Mouse (Mus musculus) midbrain, embryonic 12.5 days (tissue): Measurements from ENCODE around the gene Epc2. TPM values are rescaled to one million over a fixed set of nuclear protein-coding genes. Genes with fewer than 3 reads are reported as not detected.

ENCODE experiments used
- ATAC-seq: fragments of 200-750 bp; cut with Nextera tagmentation; 2 replicates; pipeline ENCODE4 v1.8.0; 2017; ENCODE audit warnings: low read depth, moderate TSS enrichment, moderate library complexity; ENCODE audit not compliant: low FRiP score
- H3K27ac ChIP-seq: fragments of 300-500 bp; sonication (generic); replicated peaks from 2 replicates; pipeline ENCODE4 v1.5.1; 2016; ENCODE audit warnings: mild to moderate bottlenecking
- H3K27me3 ChIP-seq: fragments of 300-500 bp; sonication (generic); 2 replicates; pipeline ENCODE4 v1.6.1; 2016; ENCODE audit warnings: mild to moderate bottlenecking
- H3K36me3 ChIP-seq: fragments of 300-500 bp; sonication (generic); 2 replicates; pipeline ENCODE4 v1.6.1; 2016
- H3K4me1 ChIP-seq: fragments of 300-500 bp; sonication (generic); 2 replicates; pipeline ENCODE4 v1.6.1; 2016
- H3K4me2 ChIP-seq: fragments of 300-500 bp; sonication (generic); replicated peaks from 2 replicates; pipeline ENCODE4 v1.6.1; 2016; ENCODE audit warnings: mild to moderate bottlenecking, moderate library complexity
- H3K4me3 ChIP-seq: fragments of 300-500 bp; sonication (generic); 2 replicates; pipeline ENCODE4 v1.5.1; 2016; ENCODE audit warnings: mild to moderate bottlenecking
- H3K9ac ChIP-seq: fragments of 300-500 bp; sonication (generic); replicated peaks from 2 replicates; pipeline ENCODE4 v1.6.1; 2016; ENCODE audit warnings: mild to moderate bottlenecking, moderate library complexity
- H3K9me3 ChIP-seq: fragments of 300-500 bp; sonication (generic); 2 replicates; pipeline ENCODE4 v1.6.1; 2016; ENCODE audit warnings: mild to moderate bottlenecking
- WGBS: fragments of 180-500 bp; shearing (Covaris S2); methylation state at CpG from one replicate; pipeline ENCODE4 v1.1.7; 2016; 5-methylcytosine and 5-hydroxymethylcytosine counted together
- polyA plus RNA-seq: library from polyadenylated mRNA; unstranded; fragments of >200 nt; fragmentation: Nextera tagmentation; extraction: Ambion mirVana; gene quantifications from 2 replicates; pipeline ENCODE4 v1.2.1, GENCODE M21; 2016

Epc2 gene
- polyA plus RNA-seq, 1 experiment from 2014 or later: 14.9 TPM

- Histone ChIP-seq H3K27ac (peak overlapping the region; percentile 66; the same call in 1 of the 2 replicates), H3K4me2 (peak overlapping the region; percentile 38; the same call in 1 of the 2 replicates), H3K27me3 (no peaks in the 10 kb centered on the region), H3K4me1 (peaks cover 37% of the 10 kb centered on the region), H3K4me3 (no peak overlapping the region), H3K9me3 (no peaks in the 10 kb centered on the region), H3K9ac (no peak overlapping the region), H3K36me3 (no peaks in the 10 kb centered on the region)
- 74% methylated on average over 9 of the region's 9 CpGs for WGBS
- no peak for ATAC-seq
These were observed 121.4 kb downstream of the Epc2 start for GRCm38 (mm10) chr2:49572684-49573083.

DNA sequence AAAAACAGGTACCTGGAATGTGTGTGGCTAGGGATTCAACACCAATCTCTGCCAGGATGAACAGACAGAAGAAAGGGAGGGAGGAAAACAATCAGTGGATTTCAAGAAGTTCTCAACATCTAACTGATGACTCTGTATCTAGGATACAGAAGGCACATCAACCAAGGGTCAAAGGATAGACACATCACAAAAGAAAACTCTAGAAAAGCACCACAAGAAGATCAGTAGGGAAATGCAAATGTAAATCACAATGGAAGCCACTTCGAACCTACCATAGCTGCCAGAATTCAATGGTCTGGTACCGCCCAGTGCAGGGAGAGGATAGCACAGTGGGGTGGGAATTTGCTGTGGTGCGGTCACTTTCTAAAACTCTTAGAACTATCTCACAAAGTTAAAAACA, 122.0 kb downstream of the Epc2 start:
- no peak overlapping the region for H3K27ac ChIP-seq
- no peak overlapping the region for H3K4me3 ChIP-seq
- no peak overlapping the region for H3K9ac ChIP-seq
- no peaks in the 10 kb centered on the region for H3K9me3 ChIP-seq
- peaks cover 37% of the 10 kb centered on the region for H3K4me1 ChIP-seq
- ATAC-seq: no peak
- no peaks in the 10 kb centered on the region for H3K27me3 ChIP-seq
- H3K36me3 ChIP-seq: no peaks in the 10 kb centered on the region
- 82% methylated on average over 3 of the region's 3 CpGs for WGBS
- no peak overlapping the region for H3K4me2 ChIP-seq

GRCm38 (mm10) chr2:49580585-49580984, 129.3 kb downstream of the Epc2 start:
- Histone ChIP-seq H3K27ac (no peak overlapping the region), H3K9ac (no peak overlapping the region), H3K4me2 (no peak overlapping the region), H3K36me3 (no peaks in the 10 kb centered on the region), H3K9me3 (no peaks in the 10 kb centered on the region), H3K4me3 (no peak overlapping the region), H3K27me3 (no peaks in the 10 kb centered on the region), H3K4me1 (no peaks in the 10 kb centered on the region)
- WGBS: 88% methylated on average over 3 of the region's 3 CpGs
- no peak for ATAC-seq

DNA sequence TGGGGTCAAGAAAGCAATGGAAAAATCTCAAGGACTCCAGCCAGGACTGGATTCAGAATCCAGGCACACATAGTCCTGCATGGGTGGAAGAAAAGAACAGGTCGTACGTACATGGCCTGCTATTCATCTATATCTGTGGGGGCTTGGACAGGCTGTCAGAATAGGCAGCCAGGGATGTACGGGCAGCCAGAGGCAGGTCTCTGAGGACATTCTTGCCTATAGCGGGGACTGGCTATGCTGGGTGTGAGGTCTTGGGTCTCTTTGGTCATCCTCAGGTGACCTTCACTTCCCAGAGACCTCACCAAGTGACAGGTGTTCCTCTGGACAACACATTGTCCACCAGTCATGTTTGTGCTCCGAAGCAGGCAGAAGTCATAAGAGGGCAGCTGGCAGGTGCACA, 131.3 kb downstream of the Epc2 start:
- H3K36me3 ChIP-seq: no peaks in the 10 kb centered on the region
- no peak overlapping the region for H3K4me3 ChIP-seq
- no peak overlapping the region for H3K9ac ChIP-seq
- H3K4me1 ChIP-seq: no peaks in the 10 kb centered on the region
- no peak overlapping the region for H3K4me2 ChIP-seq
- no peak for ATAC-seq
- H3K27me3 ChIP-seq: no peaks in the 10 kb centered on the region
- no peak overlapping the region for H3K27ac ChIP-seq
- no peaks in the 10 kb centered on the region for H3K9me3 ChIP-seq
- 93% methylated on average over 5 of the region's 5 CpGs for WGBS

GRCm38 (mm10) chr2:49583311-49583710, 132.0 kb downstream of the Epc2 start:
- Histone ChIP-seq H3K9me3 (no peaks in the 10 kb centered on the region), H3K27ac (no peak overlapping the region), H3K27me3 (no peaks in the 10 kb centered on the region), H3K9ac (no peak overlapping the region), H3K4me3 (no peak overlapping the region), H3K4me1 (no peaks in the 10 kb centered on the region), H3K4me2 (no peak overlapping the region), H3K36me3 (no peaks in the 10 kb centered on the region)
- ATAC-seq: no peak
- WGBS: 97% methylated on average over 2 of the region's 2 CpGs

DNA sequence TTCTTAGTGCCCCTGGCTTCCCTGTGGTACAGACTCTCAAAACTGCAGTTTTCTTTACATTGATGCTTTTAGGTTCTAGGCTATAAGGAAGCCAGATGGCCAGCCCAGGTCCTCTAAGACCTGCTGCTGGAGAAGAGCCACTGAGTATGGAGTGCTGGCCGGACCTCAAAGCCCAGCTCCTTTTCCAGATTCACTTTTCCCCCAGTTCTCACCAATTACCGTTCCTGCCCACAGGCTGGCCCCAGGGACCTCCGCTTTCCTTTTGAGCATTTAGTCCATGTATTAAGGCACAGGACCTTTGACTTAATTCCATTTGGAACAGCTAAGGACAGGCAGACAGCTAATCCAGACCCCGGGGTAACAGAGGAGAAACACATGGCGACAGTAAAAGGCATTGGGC, 139.2 kb downstream of the Epc2 start:
- Histone ChIP-seq H3K9ac (no peak overlapping the region), H3K27ac (no peak overlapping the region), H3K4me3 (no peak overlapping the region), H3K9me3 (no peaks in the 10 kb centered on the region), H3K4me2 (no peak overlapping the region), H3K36me3 (no peaks in the 10 kb centered on the region), H3K27me3 (no peaks in the 10 kb centered on the region), H3K4me1 (no peaks in the 10 kb centered on the region)
- no peak for ATAC-seq
- WGBS: 70% methylated on average over 5 of the region's 5 CpGs

DNA sequence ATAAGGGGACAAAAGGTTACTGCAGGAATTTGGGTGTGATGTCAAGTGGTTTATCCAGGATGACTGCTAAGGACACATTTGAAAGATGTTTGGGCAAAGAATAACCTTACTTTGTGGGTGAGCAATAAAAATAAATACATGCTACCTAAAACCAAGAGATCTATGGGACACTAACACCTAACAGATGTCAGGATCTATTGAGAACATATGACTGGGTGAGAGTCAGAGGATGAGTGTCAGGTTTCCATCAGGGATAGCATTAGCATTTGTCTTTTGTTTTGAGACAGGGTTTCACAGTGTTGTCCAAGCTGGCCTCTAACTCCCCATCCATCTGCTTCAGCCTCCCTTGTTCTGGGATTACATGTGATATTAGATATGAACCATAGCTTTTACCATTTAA, 141.6 kb downstream of the Epc2 start:
- Histone ChIP-seq H3K36me3 (no peaks in the 10 kb centered on the region), H3K9ac (no peak overlapping the region), H3K4me2 (no peak overlapping the region), H3K4me3 (no peak overlapping the region), H3K27ac (no peak overlapping the region), H3K4me1 (no peaks in the 10 kb centered on the region), H3K9me3 (no peaks in the 10 kb centered on the region), H3K27me3 (no peaks in the 10 kb centered on the region)
- no peak for ATAC-seq

- WGBS: 89% methylated on average over 7 of the region's 7 CpGs
- no peak overlapping the region for H3K9ac ChIP-seq
These were observed 143.6 kb downstream of the Epc2 start for GRCm38 (mm10) chr2:49594886-49595285.

DNA sequence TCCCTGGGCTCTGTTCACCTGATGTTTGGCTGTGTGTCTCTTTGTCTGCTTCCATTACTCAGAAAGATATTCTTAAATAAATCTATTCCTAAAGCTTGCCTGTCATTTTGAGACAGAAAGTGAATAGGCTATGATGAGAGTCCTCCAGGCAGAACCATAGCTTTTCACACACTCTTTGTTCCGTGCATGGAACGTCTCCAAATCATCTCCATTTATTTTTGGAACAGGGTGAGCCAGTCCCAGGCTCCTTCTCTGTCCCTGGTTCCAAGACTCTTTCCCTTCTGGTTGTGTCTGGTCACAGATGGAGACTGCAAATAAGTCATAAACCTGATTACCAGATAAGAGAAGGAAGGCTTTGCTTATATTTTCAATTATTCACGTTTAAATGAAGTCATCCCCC, 145.0 kb downstream of the Epc2 start:
- H3K27me3 ChIP-seq: no peaks in the 10 kb centered on the region
- H3K9me3 ChIP-seq: no peaks in the 10 kb centered on the region
- no peak overlapping the region for H3K4me2 ChIP-seq
- H3K4me1 ChIP-seq: peaks cover 6% of the 10 kb centered on the region; the same call in 1 of the 2 replicates
- H3K4me3 ChIP-seq: no peak overlapping the region
- no peak overlapping the region for H3K9ac ChIP-seq
- H3K27ac ChIP-seq: no peak overlapping the region
- 85% methylated on average over 3 of the region's 3 CpGs for WGBS
- no peaks in the 10 kb centered on the region for H3K36me3 ChIP-seq
- no peak for ATAC-seq

More at GRCm38 (mm10) chr2:49594886-49595285, 143.6 kb downstream of the Epc2 start:
- no peak overlapping the region for H3K27ac ChIP-seq
- H3K4me3 ChIP-seq: no peak overlapping the region
- H3K27me3 ChIP-seq: no peaks in the 10 kb centered on the region
- H3K4me2 ChIP-seq: no peak overlapping the region
- H3K9me3 ChIP-seq: no peaks in the 10 kb centered on the region
- H3K4me1 ChIP-seq: no peaks in the 10 kb centered on the region
- H3K36me3 ChIP-seq: no peaks in the 10 kb centered on the region
- ATAC-seq: no peak

DNA sequence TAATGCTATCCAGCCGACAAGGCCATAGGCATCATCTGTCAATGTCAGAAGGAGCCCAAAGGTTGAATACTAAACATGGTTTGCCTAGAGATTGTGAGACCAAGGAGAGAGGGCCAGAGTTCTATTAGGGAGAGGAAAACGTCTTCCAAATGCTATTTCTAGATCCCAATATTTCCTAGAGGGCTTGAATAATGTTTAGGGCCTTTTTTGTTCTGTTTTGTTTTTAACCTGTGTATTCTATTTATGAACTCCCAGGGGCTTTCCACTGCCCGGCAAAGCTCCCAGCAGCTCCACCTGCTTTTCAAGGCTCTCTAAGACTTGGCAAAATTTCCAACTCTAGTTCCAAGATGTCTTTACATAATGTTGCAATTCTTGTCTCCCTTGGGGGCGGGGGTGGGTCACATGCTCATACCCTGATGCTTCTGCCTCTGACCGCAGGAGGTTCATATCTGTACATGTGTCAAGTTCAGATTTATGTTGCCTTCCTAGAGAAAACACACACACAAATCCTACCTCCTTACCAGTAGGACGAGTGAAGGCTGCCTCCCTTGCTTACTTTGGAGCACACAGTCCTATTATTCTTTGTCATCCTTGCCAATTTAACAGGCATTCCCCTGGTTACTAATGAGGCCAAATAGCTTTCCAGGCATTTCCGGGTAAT, 148.9 kb downstream of the Epc2 start:
- Histone ChIP-seq H3K27me3 (no peaks in the 10 kb centered on the region), H3K9me3 (no peaks in the 10 kb centered on the region), H3K4me1 (peaks cover 10% of the 10 kb centered on the region; the same call in 1 of the 2 replicates), H3K4me3 (no peak overlapping the region), H3K27ac (no peak overlapping the region), H3K9ac (no peak overlapping the region), H3K4me2 (no peak overlapping the region), H3K36me3 (no peaks in the 10 kb centered on the region)
- 71% methylated on average over 7 of the region's 7 CpGs for WGBS
- ATAC-seq: no peak

Other genes starting within 250 kb of the Epc2 start
- gene Kif5c, start 167.8 kb downstream of the Epc2 start, polyA plus RNA-seq: 131 and 149 TPM in 2 replicates